Mouse (Mus musculus): ENCODE measurements around the gene Rassf7. TPM values are rescaled to one million over a fixed set of nuclear protein-coding genes. Genes with fewer than 3 reads are reported as not detected.
"Not testable (repeated sequence)": the region's sequence is repeated elsewhere in the genome, so short reads cannot be mapped to it uniquely, and the experiment has no call there.

The Rassf7 gene
- polyA plus RNA-seq, 1 experiment from 2014 or later: 63.7 TPM

DNA sequence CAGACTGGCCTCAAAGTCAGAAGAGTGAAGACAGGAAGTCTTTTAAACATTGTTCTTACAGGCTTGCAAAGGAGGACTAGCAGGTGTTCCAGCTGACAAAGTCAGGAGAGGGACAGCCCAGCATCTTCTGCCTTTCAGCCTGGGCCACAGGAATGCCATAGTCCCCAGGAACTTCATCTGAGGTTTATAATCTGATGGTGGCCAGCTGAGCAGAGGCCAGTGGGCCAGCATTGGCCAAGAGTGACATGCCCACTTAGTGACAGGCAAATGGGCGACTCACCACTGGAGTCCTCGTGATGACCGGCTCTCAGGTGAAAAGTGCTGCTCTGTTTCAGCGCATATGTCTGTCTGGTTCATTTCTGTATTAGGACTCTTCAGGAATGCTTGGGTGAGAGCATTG is 14.9 kb downstream of the Rassf7 start:
- peaks cover 13% of the 10 kb centered on the region for H3K4me1 ChIP-seq (replicated peaks)
- H3K36me3 ChIP-seq: peaks cover 25% of the 10 kb centered on the region
- H3K27me3 ChIP-seq (replicated peaks): no peaks in the 10 kb centered on the region
- peak overlapping the region; percentile 3; the same call in 1 of the 2 replicates for H3K4me2 ChIP-seq (replicated peaks)
- no peak overlapping the region for H3K4me3 ChIP-seq (replicated peaks)
- no peak for ATAC-seq
- no peaks in the 10 kb centered on the region for H3K9me3 ChIP-seq
- WGBS: 91% methylated on average over 4 of the region's 4 CpGs
- H3K9ac ChIP-seq: no peak overlapping the region
- H3K27ac ChIP-seq: no peak overlapping the region

DNA sequence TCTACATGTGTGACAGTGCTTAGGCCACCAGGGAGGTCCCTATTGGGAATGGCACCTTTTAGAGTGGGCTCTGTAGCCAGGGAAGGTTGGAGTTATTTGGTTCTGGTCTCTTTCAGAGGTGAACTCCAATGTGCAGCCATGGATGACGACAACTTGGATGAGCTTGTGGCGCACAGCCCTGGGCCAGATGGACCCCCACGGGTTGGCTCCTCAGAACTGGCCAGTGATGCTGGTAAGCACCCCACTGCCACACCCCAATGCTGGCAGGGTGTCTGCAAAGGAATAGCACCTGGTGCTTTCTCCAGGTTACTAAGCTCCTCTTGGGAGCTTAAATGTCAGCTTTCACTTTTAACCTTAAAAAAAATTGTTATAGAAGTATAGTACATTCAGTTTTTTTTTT is 15.5 kb downstream of the Rassf7 start:
- Histone ChIP-seq H3K36me3 (peaks cover 28% of the 10 kb centered on the region), H3K4me2 (replicated peaks) (no peak overlapping the region), H3K27ac (no peak overlapping the region), H3K9me3 (no peaks in the 10 kb centered on the region), H3K4me1 (replicated peaks) (peaks cover 13% of the 10 kb centered on the region), H3K4me3 (replicated peaks) (no peak overlapping the region), H3K9ac (no peak overlapping the region), H3K27me3 (replicated peaks) (no peaks in the 10 kb centered on the region)
- no peak for ATAC-seq
- WGBS: 96% methylated on average over 3 of the region's 3 CpGs

DNA sequence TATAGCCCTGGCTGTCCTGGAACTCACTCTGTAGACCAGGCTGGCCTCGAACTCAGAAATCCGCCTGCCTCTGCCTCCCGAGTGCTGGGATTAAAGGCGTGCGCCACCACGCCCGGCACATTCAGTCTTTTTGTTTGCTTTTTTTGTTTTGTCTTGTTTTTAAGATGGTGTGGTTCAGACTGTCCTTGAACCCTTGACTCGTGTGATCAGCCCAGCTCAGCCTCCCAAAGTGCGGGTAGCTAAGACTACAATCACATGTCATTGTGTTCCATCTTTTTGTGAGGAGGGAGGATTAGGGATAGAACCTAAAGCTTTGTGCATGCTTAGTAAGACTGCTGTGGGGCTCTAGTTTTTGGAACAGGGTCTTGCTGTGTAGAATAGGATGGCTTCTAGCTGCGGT is 15.9 kb downstream of the Rassf7 start:
- H3K4me3 ChIP-seq (replicated peaks): no peak overlapping the region
- H3K27me3 ChIP-seq (replicated peaks): no peaks in the 10 kb centered on the region
- peaks cover 13% of the 10 kb centered on the region for H3K4me1 ChIP-seq (replicated peaks)
- no peak overlapping the region for H3K4me2 ChIP-seq (replicated peaks)
- no peaks in the 10 kb centered on the region for H3K9me3 ChIP-seq
- peaks cover 30% of the 10 kb centered on the region for H3K36me3 ChIP-seq
- no peak overlapping the region for H3K27ac ChIP-seq
- no peak overlapping the region for H3K9ac ChIP-seq
- no peak for ATAC-seq
- WGBS: 88% methylated on average over 9 of the region's 10 CpGs

DNA sequence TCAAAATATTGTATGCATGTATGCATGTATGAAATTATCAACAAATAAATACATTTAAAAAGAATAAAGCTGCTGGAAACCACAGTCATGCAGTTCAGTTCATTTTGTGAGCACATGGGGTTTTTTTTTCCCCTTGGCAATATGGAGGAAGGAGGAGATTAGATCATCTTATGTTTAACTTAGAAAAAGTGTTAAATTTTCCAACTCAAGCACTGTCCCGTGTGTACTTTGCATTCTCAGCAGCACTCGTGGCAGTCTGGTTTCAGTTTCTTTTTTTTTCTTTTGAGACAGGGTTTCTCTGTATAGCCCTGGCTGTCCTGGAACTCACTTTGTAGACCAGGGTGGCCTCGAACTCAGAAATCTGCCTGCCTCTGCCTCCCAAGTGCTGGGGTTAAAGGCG is 34.8 kb downstream of the Rassf7 start:
- ATAC-seq; H3K4me2 ChIP-seq (replicated peaks); H3K4me1 ChIP-seq (replicated peaks); H3K4me3 ChIP-seq (replicated peaks); H3K9ac ChIP-seq; H3K27ac ChIP-seq; H3K27me3 ChIP-seq (replicated peaks); H3K9me3 ChIP-seq: not testable (repeated sequence)
- peaks cover 37% of the 10 kb centered on the region for H3K36me3 ChIP-seq
- WGBS: 88% methylated on average over 4 of the region's 4 CpGs

DNA sequence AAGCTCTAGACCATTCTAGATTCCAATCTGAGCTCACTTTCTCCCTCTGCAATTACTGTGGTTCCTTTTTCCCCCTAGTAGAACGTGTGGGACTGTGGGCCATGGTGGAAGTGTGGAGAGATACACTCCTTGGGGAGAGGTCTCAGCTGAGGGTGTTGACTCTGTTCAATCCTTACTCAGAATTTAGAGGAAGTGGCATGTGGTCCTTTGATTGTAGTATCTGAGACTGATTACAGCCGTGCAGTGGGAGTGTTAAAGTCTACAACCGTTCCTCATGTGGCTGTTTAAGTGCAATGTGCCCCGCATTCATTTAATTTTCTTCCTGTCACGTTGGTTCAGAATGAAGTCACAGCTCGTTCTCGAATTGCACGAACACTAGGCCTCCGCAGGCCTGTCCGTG is 40.5 kb downstream of the Rassf7 start:
- no peak overlapping the region for H3K27ac ChIP-seq
- H3K4me1 ChIP-seq (replicated peaks): no peaks in the 10 kb centered on the region
- no peak for ATAC-seq
- H3K9ac ChIP-seq: no peak overlapping the region
- 89% methylated on average over 10 of the region's 10 CpGs for whole genome bisulfite sequencing
- H3K4me2 ChIP-seq (replicated peaks): no peak overlapping the region
- peaks cover 53% of the 10 kb centered on the region for H3K36me3 ChIP-seq
- H3K9me3 ChIP-seq: no peaks in the 10 kb centered on the region
- H3K4me3 ChIP-seq (replicated peaks): no peak overlapping the region
- no peaks in the 10 kb centered on the region for H3K27me3 ChIP-seq (replicated peaks)

DNA sequence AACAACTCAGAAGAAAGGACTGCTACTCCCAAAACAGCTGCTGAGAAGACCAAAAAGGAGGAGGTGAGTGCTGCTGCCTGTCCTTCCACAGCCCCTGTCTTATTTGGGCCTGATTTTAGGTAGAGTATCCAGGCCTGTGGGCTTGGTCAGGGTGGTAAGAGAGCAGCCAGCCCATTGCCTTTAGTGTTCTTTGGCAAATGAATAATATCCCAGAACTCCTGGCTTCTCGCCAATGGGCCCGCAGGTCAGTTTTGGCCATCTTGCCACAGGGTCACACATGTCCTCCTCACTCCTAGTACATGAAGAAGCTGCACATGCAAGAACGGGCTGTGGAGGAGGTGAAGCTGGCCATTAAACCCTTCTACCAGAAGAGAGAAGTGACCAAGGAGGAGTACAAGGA is 45.8 kb downstream of the Rassf7 start:
- ATAC-seq: no peak
- no peak overlapping the region for H3K4me3 ChIP-seq (replicated peaks)
- H3K36me3 ChIP-seq: peaks cover 72% of the 10 kb centered on the region
- peaks cover 12% of the 10 kb centered on the region for H3K4me1 ChIP-seq (replicated peaks)
- H3K27ac ChIP-seq: no peak overlapping the region
- H3K27me3 ChIP-seq (replicated peaks): no peaks in the 10 kb centered on the region
- no peak overlapping the region for H3K4me2 ChIP-seq (replicated peaks)
- H3K9me3 ChIP-seq: no peaks in the 10 kb centered on the region
- H3K9ac ChIP-seq: no peak overlapping the region
- 84% methylated on average over 3 of the region's 3 CpGs for WGBS

DNA sequence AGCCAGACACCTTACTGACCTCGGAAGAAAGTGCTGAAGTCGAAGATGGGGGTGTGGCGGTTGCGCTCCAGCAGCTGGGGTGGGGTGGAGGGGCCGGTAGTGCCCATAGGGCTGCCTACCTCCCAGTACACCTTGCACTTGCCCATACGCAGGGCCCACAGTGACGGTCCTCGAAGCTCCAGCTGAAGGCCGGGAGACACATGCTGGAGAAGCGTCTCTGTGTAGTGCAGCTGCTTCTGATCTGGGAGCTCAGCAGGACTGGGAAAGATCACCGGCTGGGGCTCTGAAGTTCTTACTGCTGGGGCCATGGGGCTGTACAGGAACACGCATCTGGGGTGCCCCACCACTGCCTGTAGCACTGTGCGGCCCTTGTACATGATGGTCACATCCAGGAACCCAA is 48.0 kb downstream of the Rassf7 start:
- peaks cover 53% of the 10 kb centered on the region for H3K36me3 ChIP-seq

DNA sequence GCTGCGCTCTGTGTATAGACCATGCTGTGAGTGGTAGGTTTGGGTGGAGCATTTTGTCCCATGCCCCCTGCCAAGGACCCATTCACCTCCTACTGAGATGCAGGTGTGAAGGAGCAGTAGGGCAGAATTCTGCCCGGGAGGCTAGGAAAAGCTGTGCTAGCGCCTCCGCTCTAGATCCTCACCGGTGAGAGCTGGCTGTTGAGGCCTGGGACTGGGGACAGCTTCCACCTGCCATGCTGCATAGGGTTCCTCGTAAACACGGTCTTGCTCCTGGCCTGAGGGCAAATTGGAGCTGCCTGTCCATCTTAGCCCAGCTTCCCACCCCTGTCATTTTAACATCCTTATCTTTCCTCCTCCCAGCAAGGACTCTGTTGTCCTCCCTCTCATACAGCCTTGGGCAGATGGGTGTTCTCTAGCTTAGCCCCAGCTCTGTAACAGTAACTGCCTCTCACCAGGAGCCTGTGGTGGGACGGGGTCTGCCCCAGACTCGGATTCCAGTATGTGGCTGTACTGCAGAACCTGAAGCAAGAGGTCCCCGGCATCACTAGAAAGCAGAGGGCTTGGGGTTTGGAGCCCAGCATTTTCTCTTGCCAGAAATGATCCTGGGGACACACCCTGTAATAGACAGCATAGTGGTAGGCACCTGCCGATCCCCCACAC is 48.5 kb downstream of the Rassf7 start:
- H3K36me3 ChIP-seq: peaks cover 48% of the 10 kb centered on the region
- no peak for ATAC-seq
- H3K4me3 ChIP-seq (replicated peaks): no peak overlapping the region
- WGBS: 73% methylated on average over 11 of the region's 11 CpGs
- no peaks in the 10 kb centered on the region for H3K27me3 ChIP-seq (replicated peaks)
- no peaks in the 10 kb centered on the region for H3K9me3 ChIP-seq
- no peak overlapping the region for H3K4me2 ChIP-seq (replicated peaks)
- H3K4me1 ChIP-seq (replicated peaks): peaks cover 12% of the 10 kb centered on the region
- no peak overlapping the region for H3K9ac ChIP-seq
- no peak overlapping the region for H3K27ac ChIP-seq

More for the DNA sequence above, 48.0 kb downstream of the Rassf7 start:
- 86% methylated on average over 13 of the region's 13 CpGs for WGBS
- no peak for ATAC-seq
- no peak overlapping the region for H3K27ac ChIP-seq
- no peaks in the 10 kb centered on the region for H3K9me3 ChIP-seq
- H3K4me2 ChIP-seq (replicated peaks): no peak overlapping the region
- H3K4me1 ChIP-seq (replicated peaks): peaks cover 12% of the 10 kb centered on the region
- no peak overlapping the region for H3K4me3 ChIP-seq (replicated peaks)
- H3K9ac ChIP-seq: no peak overlapping the region
- H3K27me3 ChIP-seq (replicated peaks): no peaks in the 10 kb centered on the region

DNA sequence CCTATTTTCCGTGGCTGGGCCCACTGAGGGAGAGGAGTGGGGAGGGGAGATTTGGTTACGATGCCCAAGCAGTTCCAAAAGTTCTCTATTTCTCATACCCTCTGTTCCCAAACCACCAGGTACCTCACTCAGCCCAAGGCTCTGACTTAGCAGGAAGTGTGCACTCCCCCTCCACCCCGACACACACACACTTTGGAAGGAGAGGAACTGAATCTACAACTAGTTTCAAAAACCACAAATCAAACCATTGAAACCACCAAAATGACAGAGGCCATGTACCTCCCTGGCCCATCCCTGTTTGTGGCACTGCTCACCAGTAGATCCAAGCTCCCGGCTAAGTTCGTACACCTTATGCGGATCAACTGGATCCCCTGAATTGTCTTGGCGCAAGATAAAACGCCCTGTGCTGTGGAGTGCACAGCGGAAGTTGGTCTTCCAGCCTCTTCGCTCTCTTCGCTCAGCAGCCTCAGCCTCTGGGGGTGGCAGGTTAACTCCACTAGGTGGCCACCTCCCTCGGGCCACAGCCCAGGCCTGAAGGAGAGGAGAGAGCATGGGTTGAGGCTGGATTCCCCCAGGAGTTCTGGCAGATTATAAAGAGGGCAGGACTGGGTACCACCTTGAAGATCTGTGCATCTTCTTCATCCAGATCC is 49.2 kb downstream of the Rassf7 start:
- H3K9ac ChIP-seq: no peak overlapping the region
- H3K4me2 ChIP-seq (replicated peaks): peak overlapping the region; percentile 88
- H3K4me3 ChIP-seq (replicated peaks): peak overlapping the region; percentile 60; the same call in 1 of the 2 replicates
- peak; percentile 62 for ATAC-seq
- no peaks in the 10 kb centered on the region for H3K9me3 ChIP-seq
- no peaks in the 10 kb centered on the region for H3K27me3 ChIP-seq (replicated peaks)
- WGBS: 27% methylated on average over 12 of the region's 12 CpGs
- H3K27ac ChIP-seq: no peak overlapping the region
- peaks cover 12% of the 10 kb centered on the region for H3K4me1 ChIP-seq (replicated peaks)
- peaks cover 41% of the 10 kb centered on the region for H3K36me3 ChIP-seq

DNA sequence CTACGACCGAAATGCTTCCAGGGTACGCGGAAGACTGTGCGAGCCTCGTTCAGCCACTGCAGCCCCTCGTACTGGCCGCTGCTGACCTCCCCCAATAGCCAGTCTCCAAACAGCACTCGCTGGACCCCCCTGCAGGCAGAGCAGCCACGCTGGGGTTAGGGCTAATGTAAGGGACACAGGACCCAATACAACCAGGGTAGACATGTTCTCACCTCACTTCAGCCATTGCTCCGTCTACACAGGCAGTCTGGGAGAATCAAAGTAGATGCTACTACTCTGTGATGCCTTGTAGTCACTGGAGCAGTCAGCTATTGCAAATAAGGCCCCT is 49.7 kb downstream of the Rassf7 start:
- 46% methylated on average over 11 of the region's 11 CpGs for WGBS
- H3K27ac ChIP-seq: no peak overlapping the region
- ATAC-seq: no peak

DNA sequence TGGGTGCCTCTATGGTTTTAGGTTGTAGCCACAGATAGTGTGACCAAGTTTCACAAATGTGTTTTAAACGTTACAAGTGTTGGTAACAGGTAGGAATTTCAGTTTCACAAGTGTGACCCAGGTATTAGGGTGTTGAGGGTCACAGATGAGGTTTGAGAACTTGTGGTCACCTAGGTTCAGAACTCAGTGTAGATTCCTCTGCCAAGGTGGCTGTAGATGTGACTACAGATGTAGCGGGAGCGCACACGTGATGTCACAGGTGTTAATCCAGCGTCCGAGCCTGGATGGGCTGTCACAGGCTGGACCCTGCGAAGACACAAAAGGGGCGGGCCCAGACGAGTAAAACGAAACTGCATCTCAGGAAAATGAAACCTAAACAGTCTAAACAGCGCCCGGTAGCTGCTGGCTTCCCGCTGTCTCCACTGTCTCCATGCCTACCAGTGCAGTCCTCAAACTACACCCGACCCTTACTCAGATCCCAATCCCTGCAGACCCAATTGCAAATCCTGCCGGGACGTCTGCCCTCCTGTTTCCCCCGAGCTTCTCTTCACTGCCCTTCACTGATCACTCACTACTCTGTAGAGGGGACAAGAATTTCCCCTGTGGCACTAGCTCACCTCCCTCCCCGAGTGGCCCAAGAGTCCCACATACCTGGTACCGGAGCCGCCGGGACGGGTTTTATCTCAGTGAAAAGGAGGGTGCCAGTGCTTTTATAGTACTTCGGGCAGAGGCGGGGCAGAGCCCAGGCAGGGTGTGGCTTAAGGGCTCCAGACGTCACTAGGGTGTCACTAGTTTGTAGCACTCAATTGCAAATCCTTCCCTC is 50.3 kb downstream of the Rassf7 start, which contains the start of gene Irf7:
Gene Irf7 (minus strand): TSS at position 743 of the 823 bp plus-strand sequence.
- peak; percentile 80 for ATAC-seq
- 8% methylated on average over 25 of the region's 25 CpGs for WGBS
- H3K4me3 ChIP-seq (replicated peaks): peak within 1 kb of the TSS; percentile 60
- H3K27ac ChIP-seq: no peak within 1 kb of the TSS; the same call in 1 of the 2 replicates
- H3K4me2 ChIP-seq (replicated peaks): peak within 1 kb of the TSS; percentile 88
- peaks cover 31% of the 10 kb centered on the region for H3K36me3 ChIP-seq
- H3K9ac ChIP-seq: peak within 1 kb of the TSS; percentile 46
- no peaks in the 10 kb centered on the region for H3K9me3 ChIP-seq
- H3K4me1 ChIP-seq (replicated peaks): peaks cover 12% of the 10 kb centered on the region
- no peaks in the 10 kb centered on the region for H3K27me3 ChIP-seq (replicated peaks)

More for the DNA sequence above, 49.7 kb downstream of the Rassf7 start:
- Histone ChIP-seq H3K9ac (no peak overlapping the region), H3K36me3 (peaks cover 37% of the 10 kb centered on the region), H3K4me2 (replicated peaks) (peak overlapping the region; percentile 88), H3K4me3 (replicated peaks) (peak overlapping the region; percentile 60), H3K27me3 (replicated peaks) (no peaks in the 10 kb centered on the region), H3K4me1 (replicated peaks) (peaks cover 12% of the 10 kb centered on the region), H3K9me3 (no peaks in the 10 kb centered on the region)
